Mouse (Mus musculus) adrenal gland, postnatal 4 days (tissue): Measurements from ENCODE around the gene Mrpl38. TPM values are rescaled to one million over a fixed set of nuclear protein-coding genes. Genes with fewer than 3 reads are reported as not detected.
A peak's percentile ranks its signal among the peaks of the same experiment; 100 is the strongest.
"Not testable (repeated sequence)": the region's sequence is repeated elsewhere in the genome, so short reads cannot be mapped to it uniquely, and the experiment has no call there.

Experiments used
- DNase-seq, 2 experiments: peaks; one replicate each; pipeline ENCODE4 v3.0.0; 2021 to 2022; ENCODE audit warnings: low spot score in 2 of 2, mixed read lengths in 2 of 2
- total RNA-seq, 2 experiments: library from RNA; stranded (reverse); gene quantifications; 2 replicates each; pipeline ENCODE4 v1.2.3; 2021

The Mrpl38 gene
- total RNA-seq, 2 experiments from 2014 or later, result 75.4 to 81.6 TPM

DNA sequence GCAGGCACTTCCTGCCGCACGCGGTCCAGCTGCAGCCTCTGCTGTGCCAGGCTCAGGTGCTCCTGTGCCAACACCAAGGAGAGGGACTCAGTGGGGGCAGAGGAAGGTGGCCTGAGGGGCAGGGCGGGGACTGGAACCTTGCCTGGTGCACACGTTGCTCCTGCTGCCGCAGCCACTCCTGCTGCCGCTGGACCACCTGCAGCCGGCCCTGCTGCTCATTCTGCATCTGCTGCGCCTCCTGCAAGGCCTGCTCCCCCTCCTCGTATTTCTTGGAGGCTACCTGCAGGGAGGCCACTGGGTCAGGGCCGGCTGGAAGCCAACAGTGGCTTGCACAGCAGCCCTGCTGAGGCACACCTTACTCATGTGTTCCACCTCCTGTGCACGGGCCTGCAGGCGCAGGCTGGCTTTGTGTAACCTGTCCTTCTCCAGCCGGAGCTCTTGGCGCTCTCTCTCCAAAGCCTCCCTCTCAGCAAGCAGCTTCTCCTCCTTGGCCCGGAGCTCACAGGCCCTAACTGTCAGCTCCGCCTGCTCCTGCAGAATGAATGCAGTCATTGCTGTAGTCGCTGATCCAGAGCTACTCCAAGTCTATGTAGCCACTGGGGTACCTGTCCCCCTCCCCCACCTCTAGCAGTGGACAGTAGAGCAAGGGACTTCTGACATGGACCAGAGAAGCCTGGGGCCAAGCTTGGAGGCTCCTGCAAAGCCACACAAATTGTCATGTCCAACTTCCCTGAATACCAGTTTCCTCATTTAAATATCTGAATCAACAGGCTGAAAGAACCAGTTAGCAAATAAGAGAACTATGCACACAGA lies 7.0 kb upstream of the Mrpl38 start:
- no peak for DNase-seq

DNA sequence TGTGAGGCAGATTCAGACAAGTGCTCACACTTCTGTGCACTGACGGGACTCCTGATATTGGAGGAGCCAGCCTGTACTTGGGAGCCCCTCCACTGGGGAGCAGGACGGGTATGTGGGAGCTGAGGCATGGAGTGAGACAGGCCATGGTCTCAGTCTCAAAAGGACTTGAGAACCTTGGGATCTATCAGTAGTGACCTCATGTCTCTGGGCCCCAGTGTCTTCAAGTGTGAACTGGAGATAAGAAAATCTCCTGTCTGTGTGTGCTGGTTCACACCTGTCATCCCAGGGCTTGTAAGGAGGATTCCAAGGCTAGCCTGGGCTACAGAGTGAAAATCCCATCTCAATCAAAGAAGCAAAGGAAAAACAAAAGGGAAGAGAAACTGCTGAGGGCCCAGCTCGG lies 4.8 kb upstream of the Mrpl38 start:
- no peak for DNase-seq

DNA sequence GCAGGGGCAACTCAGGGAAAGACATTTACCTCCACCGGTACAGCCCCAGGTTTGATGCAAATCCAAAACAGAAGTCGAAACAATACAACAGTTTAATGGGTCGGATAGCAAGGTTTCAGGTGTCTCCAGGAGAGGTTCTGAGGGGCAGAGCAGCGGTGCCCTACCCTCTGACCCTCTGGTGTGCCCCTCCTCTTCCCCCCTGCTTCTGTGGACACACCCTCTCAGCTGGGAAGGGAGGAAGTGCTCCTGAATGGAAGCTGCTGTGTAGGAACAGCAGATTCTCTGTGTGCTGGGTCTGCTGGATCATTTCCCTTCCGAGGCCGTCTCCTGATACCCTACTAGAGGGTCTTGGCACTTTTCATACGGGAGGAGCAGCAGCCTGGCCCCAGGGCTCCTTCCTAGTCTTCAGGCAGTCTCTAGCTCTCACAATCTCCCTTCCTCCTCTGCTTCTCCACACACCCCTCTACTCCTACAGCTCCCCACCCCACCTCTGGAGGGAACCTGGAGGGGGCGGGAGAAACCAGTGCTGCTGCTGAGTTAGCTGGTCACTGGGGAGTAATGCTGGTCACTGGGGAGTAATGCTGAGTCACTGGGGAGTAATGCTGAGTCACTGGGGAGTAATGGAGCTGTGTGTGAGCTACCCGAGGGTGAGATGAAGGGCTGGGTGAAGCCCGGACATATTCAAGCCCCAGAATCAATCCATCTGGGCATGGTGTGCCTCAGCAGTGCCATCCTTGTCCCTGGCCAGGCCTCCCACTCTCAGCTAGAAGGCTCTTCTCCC lies 3.7 kb upstream of the Mrpl38 start:
- no peak for DNase-seq

DNA sequence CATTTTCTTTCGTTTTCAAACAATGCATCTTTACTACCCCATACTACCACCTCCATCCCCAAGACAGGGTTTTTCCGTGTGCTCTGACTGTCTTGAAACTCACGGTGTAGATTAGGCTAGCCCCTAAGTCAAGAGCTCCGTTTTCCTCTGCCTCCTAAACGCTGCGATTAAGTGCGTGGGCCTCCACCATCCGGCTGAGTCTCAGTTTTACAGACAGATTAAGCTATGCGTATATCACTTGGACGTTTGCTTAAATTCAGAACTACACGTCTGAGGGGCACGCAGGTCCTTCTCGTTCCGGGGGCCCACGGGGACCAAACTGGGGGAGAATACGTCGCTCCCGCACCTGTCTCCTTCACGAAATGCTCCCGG lies 586 bp downstream of the Mrpl38 start:
- no peak for DNase-seq

DNA sequence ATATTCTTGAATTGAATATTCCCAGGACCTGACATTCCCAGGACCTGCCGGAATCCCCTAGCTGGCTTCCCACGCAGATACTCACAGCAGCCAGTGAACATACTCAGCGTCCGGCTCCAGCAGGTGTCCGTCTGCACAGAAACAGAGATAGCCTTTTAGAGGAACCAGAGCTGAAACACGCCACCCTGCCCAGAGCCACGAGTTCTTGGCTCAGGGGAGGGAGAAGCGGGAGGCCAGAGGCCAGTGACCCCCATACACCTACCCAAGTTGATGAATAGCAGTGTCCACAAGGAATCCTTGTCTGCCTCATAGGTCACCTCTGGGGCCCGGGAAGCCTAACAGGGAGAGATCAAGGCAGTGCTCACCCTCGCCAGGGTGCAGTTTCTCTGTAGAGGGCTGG lies 4.5 kb downstream of the Mrpl38 start:
- no peak for DNase-seq

DNA sequence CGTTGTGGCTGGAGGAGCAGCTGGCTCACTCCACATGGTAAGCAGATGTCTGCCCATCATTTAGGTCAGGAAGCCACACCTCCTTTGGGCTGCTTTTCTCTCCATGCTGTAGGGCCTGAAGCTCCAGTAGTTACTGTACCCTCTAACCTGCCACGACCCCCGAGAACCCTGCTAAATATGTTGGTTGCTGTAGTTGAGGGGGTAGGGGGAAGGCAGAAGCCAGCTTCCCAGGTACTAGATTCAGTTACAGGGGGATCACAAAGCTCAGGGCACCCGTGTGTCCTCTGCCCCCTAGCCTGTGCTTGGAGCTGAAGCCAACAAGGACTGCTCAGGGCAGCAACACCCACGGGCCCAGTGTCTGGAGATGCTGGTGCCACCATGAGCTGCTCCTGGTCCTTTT lies 5.2 kb downstream of the Mrpl38 start:
- no peak for DNase-seq

DNA sequence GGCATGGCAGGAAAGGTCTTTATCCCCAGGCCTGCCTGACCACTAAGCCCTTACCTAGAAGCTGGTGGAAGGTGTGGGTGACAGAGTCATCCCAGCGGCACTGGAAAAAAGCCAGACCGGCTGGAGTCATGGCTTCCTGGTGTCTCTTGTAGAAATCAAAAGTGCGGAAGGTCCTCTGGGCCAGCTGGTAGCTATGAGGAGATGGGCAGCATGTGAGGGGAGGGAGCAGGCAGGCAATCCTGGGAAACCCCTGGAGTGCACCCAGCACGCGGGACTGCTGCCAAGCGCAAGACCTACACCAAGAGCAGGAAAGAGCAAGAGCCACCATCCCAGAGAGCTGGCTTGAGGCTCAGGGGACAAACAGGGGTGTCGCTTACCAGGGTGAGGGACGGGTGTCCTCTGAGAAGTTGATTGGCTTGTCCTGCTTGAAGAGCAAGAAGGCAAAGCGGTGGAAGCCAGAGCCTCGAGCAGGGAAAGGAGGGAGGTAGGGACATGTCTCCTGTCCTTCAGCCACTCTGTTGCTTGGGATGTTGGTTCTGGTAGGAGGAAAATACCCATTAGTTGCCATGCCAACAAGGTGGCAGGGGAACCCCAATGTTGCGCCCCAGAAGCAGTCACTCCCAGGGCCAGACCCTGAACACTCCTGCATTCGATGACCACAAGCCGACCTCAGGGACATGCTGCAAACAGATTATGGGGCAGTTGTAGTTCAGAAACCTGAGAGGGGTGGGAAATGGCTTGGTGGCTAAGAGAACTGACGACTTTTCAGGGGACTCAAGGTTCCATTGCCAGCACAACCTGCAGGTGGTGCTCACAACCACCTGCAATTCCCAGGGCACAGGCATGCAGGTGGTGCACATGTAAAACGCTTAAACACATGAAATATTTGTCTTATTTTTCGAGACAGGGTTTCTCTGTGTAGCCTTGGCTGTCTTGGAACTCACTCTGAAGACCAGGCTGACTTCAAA lies 6.0 kb downstream of the Mrpl38 start:
- no peak for DNase-seq

DNA sequence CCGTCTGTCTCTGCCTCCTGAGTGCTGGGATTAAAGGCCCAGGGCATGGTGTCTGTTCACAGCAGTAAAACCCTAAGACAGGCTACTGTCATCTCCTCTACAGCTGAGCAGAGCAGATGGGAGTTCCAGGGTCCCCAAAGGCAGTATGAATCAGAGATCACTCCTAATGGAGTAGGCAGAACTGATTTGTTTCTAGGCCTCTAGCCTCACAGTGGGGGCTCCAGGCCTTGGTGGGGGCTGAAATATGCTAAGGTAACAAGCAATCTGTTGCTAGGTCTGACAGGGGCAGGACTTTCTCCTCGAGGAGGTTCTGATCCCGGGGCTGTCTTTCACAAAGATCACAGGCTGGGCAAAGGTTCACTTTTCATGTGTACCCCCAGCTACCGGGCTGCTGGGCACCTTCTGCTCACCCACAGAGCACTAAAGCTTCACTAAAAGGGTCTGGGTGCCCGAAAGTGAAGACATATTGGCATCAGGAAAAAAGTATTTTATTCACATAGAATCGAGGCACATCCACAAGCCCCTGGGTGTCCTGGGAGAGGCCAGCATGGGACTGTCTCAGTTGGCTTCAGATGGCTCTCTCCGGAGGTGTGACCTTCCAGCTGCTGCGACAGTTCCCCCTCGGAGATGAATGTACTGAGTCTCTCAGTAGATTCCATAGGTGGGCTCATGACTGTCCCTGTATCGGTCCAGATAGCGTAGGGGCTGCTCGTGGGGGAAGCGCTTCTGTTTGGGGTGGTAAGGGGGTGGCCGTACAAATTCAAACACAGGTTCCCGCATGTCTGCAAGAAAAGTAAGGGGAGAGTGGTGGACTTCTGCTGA lies 7.1 kb downstream of the Mrpl38 start:
- DNase-seq, result no peak

DNA sequence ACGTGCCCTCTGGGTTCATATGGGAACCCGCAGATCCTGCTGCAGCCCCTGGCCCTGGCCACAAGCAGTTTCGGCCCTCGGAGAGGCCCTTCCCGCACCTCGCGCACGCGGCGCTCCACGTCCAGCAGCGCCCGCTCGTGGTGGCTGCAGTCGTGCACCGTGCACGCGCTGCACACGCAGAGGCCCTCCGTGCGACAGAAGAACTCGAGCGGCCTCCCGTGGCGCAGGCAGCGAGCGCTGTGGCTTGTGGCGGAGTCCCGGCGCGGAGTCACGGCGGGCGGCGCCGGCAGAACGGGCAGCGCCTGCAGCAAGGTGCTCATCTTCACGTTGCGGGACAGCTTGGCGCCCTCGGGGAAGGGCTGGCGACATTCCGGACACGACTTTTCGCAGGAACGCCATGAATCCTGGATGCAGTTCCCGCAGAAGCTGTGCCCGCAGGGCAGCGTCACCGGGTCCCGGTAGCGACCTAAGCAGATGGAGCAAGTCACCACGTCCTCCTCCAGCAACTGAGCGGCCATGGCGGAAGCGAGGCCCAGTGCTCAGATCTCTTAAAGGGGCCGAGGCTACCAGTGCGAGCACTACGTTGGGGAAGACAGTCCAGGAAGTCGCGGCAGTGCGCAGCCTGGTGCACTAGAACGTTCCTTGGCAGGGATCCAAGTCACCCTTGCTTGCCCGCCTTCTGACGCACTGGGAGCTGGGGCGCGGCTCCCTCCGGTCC lies 8.0 kb downstream of the Mrpl38 start, which contains the start of gene Trim65:
Gene Trim65 (minus strand): TSS at position 641 of the 718 bp plus-strand sequence.
- peak; percentile 68 to 74 for DNase-seq

DNA sequence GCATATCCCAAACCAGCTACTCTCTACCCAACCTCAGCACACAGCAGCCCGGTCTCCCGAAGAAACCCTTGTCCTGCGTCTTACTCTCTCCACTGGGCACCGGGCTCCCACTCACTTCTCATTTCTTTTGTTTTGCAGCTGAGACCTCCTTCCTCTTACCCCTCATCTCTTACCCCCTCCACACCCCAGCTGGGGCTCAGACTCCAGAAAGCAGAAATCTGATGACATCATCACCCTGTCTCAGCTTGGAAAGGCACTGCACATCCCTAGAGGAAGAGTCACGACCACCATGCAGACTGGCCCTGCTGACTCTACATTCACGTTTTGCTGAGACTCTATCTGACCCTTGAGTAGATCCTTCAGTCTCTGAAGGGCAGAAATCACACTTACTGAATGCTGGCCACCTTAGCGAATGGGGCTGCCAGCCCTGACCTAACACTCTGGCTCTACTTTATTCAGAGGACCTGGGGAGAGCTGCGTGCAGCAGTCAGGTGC lies 8.6 kb downstream of the Mrpl38 start:
- DNase-seq, result no peak

DNA sequence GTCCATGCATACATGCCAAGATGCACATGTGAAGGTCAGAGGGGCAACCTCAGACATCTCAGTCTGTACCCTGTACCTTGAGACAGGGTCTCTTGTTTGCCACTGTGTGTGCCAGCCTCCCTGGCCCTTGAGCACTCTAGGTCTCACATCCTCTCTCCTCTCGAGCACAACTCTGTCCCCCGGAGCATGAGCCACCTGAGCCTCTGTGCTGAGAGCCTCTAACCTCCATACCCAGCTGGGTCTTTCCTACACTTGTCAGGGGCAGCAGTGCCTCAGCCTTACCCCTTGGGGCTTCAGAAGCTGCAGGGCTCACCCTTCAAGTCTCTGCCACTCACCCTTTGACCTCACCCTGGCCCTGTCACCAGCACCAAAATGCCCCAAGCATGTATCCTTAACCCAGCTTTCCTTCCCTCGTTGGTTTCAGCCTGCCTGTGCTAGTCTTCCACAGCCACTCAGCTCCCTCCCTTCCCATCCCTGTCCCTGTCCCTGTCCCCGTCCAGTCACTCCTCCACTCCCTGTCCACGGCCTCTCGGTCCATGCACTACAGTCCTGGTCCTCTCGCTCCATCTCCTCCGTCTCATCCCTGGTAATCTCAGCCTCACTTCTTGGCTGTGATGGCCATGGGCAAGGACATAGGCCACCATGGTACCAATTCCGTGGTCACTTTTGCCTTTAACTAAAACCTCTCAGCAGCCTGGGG lies 9.4 kb downstream of the Mrpl38 start:
- no peak for DNase-seq

DNA sequence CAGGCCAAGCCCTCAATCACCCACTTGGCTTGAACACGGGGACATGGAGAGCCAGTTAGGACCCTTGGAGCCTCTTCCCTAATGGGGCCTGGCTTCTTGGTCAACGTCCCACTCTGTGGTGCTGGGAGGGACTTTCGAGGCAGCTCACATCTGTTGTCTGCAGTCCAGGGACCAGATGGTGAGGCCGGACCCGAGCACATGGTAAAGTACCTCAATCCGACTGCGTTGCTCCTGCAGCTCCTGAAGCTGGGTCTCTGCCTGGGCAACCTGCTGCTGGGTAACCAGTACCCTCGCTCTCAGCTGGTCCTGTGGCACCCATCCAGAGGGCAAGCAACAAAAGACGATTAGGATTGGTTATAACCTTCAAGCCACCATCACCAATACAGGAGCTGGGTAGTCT lies 10.7 kb downstream of the Mrpl38 start:
- DNase-seq, result no peak

DNA sequence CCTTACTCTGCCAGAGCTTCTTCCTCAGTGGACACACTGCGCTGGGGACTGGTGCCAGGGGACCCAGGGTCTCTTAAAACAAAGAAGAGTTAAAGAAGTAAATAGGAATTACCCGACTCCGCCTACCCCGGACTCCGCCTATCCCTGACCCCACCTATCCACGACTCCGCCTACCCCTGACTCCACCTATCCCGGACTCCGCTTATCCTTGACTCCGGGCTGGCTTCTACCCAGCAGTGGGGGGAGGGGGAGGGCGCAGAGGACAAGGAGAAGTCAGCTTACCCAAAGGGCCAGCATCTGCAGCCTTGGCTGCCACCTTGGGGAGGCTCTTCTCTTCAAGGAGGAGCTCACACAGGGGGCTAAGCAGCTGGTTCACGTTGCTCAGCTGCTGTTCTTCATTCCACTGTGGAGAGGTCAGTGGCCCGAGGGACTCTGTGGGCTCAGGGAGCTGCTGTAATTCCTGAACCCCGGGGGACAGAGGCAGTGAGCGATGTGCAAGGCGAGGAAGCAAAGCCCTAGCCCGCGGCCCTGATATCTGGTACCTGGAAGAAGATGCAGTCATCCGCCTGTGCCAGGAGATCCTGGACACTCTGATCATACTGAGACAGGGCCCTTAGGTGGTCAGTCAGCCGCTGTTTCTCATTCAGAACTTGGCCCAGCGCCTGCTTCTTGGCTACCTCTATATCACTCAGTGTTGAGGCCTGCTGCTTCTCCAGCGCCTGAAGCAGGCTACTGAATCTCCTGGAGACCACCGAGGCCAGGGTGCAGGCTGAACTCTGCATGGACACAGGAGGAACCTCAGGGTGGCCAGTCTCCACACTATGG lies 11.3 kb downstream of the Mrpl38 start, which contains the start of gene Trim47:
Gene Trim47 (minus strand): TSS at position 55 of the 825 bp plus-strand sequence.
- peak; percentile 73 to 82 for DNase-seq

DNA sequence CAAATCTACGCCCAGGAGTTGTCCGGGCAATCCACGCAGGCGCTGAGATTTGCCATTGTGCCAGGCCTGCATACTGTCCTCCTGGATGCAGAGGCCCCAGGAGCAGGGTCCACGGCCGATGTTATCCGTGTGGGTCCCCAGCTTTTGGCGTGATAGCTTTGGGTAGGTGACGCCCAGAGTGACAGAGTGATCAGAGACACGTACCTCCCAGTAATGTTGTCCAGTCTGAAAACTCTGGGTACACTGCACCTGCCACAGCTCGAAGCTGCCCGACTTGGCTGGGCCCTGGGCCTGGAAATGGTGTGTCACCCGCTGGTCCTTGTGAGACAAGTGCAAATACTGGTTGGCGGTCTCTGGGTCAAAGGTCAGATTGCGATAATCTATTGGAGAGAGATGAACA lies 12.4 kb downstream of the Mrpl38 start:
- DNase-seq, result no peak

DNA sequence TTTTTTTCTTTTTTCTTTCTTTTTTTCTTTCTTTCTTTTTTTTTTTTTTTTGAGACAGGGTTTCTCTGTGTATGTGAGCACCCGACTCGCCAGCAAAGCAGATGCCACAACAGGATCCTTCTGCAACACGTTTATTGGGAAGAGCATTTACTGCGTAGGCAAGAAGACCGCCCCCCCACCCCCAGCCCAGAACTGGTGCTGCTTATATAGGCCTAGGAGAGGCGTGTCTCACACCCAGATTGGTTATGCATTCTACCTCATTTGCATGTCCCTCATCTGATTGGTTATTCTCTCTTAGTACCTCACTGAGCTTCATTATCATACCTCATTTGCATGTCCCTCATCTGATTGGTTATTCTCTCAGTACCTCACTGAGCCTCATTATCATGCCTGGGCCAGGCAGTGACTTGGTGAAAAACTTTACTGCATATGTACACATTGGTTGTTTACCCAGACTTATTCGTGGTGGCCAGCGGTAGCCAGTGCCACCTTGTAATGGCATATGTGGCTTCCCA lies 16.9 kb downstream of the Mrpl38 start:
- DNase-seq, result not testable (repeated sequence)

DNA sequence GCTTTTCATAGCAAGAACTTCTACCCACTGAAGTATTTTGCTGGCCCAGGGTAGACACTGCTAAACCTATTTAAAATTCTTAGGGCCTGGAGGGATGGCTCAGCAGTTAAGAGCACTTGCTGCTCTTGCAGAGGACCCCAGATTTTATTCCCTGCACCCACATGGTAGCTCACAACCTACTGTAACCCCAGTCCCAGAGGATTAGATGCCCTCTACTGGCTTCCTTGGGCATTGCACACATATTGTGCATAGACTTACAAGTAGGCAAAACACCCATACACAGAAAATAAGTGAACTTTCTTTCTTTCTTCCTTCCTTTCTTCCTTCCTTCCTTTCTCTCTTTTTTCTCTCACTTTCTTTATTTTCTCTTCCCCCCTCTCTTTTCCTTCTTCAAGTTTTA lies 20.8 kb downstream of the Mrpl38 start:
- DNase-seq, result no peak

DNA sequence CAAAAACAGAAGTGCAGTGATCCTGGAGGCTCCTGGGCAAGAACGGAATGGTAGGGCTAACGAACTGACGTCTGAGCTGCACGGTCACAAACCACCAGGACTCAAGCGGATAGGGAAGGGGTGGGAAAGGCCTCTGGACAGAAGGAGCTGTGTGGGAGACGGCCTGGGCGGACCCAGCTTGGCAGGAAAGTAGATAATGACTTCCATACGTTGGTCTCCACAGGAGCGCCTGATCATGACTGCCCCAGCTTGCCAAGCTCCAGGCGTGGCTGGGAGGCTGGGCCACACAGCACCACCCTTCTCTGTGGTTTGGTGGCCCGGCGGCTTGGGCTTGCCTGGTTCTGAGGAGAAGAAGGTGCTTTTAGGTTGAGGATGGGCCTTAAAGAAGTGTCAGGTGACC lies 21.4 kb downstream of the Mrpl38 start:
- DNase-seq, result no peak
